ENCODE assay signal across 8 mouse cellular contexts in the genomic region with DNA sequence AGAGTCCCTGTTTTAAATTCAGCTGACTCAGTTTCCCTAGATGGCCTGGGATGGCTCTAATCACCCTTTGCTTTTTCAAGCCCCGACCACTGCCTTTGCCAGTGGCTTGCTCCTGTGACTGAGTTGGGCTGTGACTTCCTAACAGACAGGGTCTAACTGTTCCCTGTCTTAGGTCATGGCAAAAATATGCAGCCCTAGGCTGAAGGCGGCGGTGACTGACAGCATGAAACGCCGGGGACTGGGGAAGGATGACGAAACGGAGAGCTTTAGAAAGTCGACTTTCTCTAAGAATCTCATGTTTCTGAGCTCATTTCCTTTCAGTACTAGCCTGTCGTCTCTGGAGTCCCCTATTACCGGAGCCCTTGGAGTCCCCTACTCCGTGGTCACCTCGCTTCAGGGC. TPM values are rescaled to one million over a fixed set of nuclear protein-coding genes. Genes with fewer than 3 reads are reported as not detected.
DNase-seq lines count a peak whose midpoint lies in the region; ATAC-seq lines count a peak whose summit lies in the region.

No protein-coding gene starts in this region.

- no peak overlapping the region for H3K4me2 ChIP-seq in hindbrain, embryonic 13.5 days
- H3K4me2 ChIP-seq in limb, embryonic 12.5 days: peak overlapping the region; percentile 21; the same call in 1 of the 2 replicates

- no peak overlapping the region for H3K9ac ChIP-seq in hindbrain, embryonic 13.5 days
- H3K9ac ChIP-seq in limb, embryonic 12.5 days (replicated peaks): no peak overlapping the region

- no peaks in the 10 kb centered on the region for H3K27me3 ChIP-seq in hindbrain, embryonic 10.5 days (ENCODE audit: insufficient read depth, poor library complexity, severe bottlenecking)
- H3K27me3 ChIP-seq in hindbrain, embryonic 13.5 days: no peaks in the 10 kb centered on the region
- no peaks in the 10 kb centered on the region for H3K27me3 ChIP-seq in limb, embryonic 12.5 days

- no peak overlapping the region for H3K4me3 ChIP-seq in hindbrain, embryonic 10.5 days
- H3K4me3 ChIP-seq in hindbrain, embryonic 13.5 days: no peak overlapping the region
- no peak overlapping the region for H3K4me3 ChIP-seq in limb, embryonic 12.5 days (replicated peaks)

- no peaks in the 10 kb centered on the region for H3K36me3 ChIP-seq in hindbrain, embryonic 10.5 days
- H3K36me3 ChIP-seq in hindbrain, embryonic 13.5 days: no peaks in the 10 kb centered on the region
- H3K36me3 ChIP-seq in limb, embryonic 12.5 days: no peaks in the 10 kb centered on the region

- H3K4me1 ChIP-seq in hindbrain, embryonic 10.5 days (replicated peaks): peaks cover 38% of the 10 kb centered on the region
- peaks cover 13% of the 10 kb centered on the region for H3K4me1 ChIP-seq in hindbrain, embryonic 13.5 days (replicated peaks)
- H3K4me1 ChIP-seq in limb, embryonic 12.5 days (replicated peaks): peaks cover 69% of the 10 kb centered on the region

- peak overlapping the region; percentile 53; the same call in 1 of the 2 replicates for H3K27ac ChIP-seq in hindbrain, embryonic 10.5 days
- H3K27ac ChIP-seq in hindbrain, embryonic 13.5 days: no peak overlapping the region
- peak overlapping the region; percentile 91 for H3K27ac ChIP-seq in limb, embryonic 12.5 days

- 62% methylated on average over 12 of the region's 12 CpGs for WGBS in hindbrain, embryonic 10.5 days
- WGBS in hindbrain, embryonic 13.5 days: 77% methylated on average over 12 of the region's 12 CpGs
- WGBS in limb, embryonic 12.5 days: 49% methylated on average over 12 of the region's 12 CpGs

- ATAC-seq in hindbrain, embryonic 13.5 days (ENCODE audit: low FRiP score): no peak
- ATAC-seq in limb, embryonic 12.5 days (ENCODE audit: insufficient number of reproducible peaks, insufficient read depth, low FRiP score, low TSS enrichment, low read depth): no peak

- intact Hi-C loops in left cerebral cortex, postnatal 36 days (cut with DNase I): no loop called here

- no peak for DNase-seq in hindbrain, embryonic 10.5 days (ENCODE audit: low spot score)
- DNase-seq in adipocyte (ENCODE audit: low spot score): peak; percentile 60
- peak; percentile 54 for DNase-seq in heart, adult 8-10 months (ENCODE audit: low spot score)
- DNase-seq in retina, embryonic 14.5 days (ENCODE audit: low spot score): no peak
- DNase-seq in left cerebral cortex, postnatal 36 days (ENCODE audit: low spot score in 2 of 2): no peak
- DNase-seq in layer of hippocampus, adult 18-20 months (ENCODE audit: low spot score in 2 of 2): no peak

- no peaks in the 10 kb centered on the region for H3K9me3 ChIP-seq in hindbrain, embryonic 10.5 days
- no peaks in the 10 kb centered on the region for H3K9me3 ChIP-seq in hindbrain, embryonic 13.5 days
- H3K9me3 ChIP-seq in limb, embryonic 12.5 days: no peaks in the 10 kb centered on the region

RNA-seq across cellular contexts. Expression of gene Rasl11b, which starts 22.9 kb away (rescaled TPM):
- 30.5 and 32.7 TPM in 2 replicates for polyA plus RNA-seq in hindbrain, embryonic 10.5 days (2016; fragmentation: Nextera tagmentation; extraction: Ambion mirVana)
- 20.3 and 23.3 TPM in 2 replicates for polyA plus RNA-seq in hindbrain, embryonic 13.5 days (2015; fragmentation: Nextera tagmentation; extraction: Ambion mirVana)
- 10 to 100 TPM; 36.0 to 52.1 (median 41.2) TPM for total RNA-seq in heart, adult 8-10 months (2022)
- polyA plus RNA-seq in limb, embryonic 12.5 days (2016; fragmentation: Nextera tagmentation; extraction: Ambion mirVana): 156 and 176 TPM in 2 replicates
- total RNA-seq in left cerebral cortex, postnatal 36 days (2021): 100 to 1,000 TPM in 1 of 2 experiments, 10 to 100 TPM in 1; 80.7 to 123 TPM
- total RNA-seq in layer of hippocampus, adult 18-20 months (2021): 10 to 100 TPM; 67.4 to 83.8 TPM

Comparison
In these comparisons a context has a peak if more than half of its experiments do, and no peak if none do; other contexts are left out.
1. DNase-seq: peak in adipocyte (single experiment) and heart, adult 8-10 months (single experiment); none in hindbrain, embryonic 10.5 days (single experiment), retina, embryonic 14.5 days (single experiment), left cerebral cortex, postnatal 36 days (0 of 2) and layer of hippocampus, adult 18-20 months (0 of 2).